Mouse (Mus musculus) left cerebral cortex, postnatal 4 days (tissue): ENCODE results near the gene Wrap53. TPM values are rescaled to one million over a fixed set of nuclear protein-coding genes. Genes with fewer than 3 reads are reported as not detected.

Source experiments
- DNase-seq: peaks from one replicate; pipeline ENCODE4 v3.0.0-alpha.2; 2022
- intact Hi-C: fragments of 180-260 bp; cut with DNase I; formaldehyde crosslinking; loops from one replicate; pipeline ENCODE4 v1.15.1; 2025
- total RNA-seq, 2 experiments: library from RNA; stranded (reverse); gene quantifications; 2 replicates each; pipeline ENCODE4 v1.2.3; 2021

Gene Wrap53
- total RNA-seq, 2 experiments from 2014 or later, result 8.5 to 8.6 TPM

GRCm38 (mm10) chr11:69603516-69603915 is 23.5 kb upstream of the Wrap53 start:
- DNase-seq, result no peak
- intact Hi-C loops, result no loop called here

- DNase-seq, result no peak
- intact Hi-C loops, result no loop called here
Observed at GRCm38 (mm10) chr11:69601768-69602167, 21.7 kb upstream of the Wrap53 start.

- peak; percentile 86 for DNase-seq
- intact Hi-C loops, result no loop called here
Observed at GRCm38 (mm10) chr11:69600098-69600497, 20.0 kb upstream of the Wrap53 start.

- intact Hi-C loops, result no loop called here
- DNase-seq, result no peak
Observed at GRCm38 (mm10) chr11:69599436-69599835, 19.4 kb upstream of the Wrap53 start.

GRCm38 (mm10) chr11:69594853-69595252 is 14.8 kb upstream of the Wrap53 start:
- intact Hi-C loops, result no loop called here
- no peak for DNase-seq

GRCm38 (mm10) chr11:69592799-69593198 is 12.7 kb upstream of the Wrap53 start:
- DNase-seq, result no peak
- intact Hi-C loops, result no loop called here

GRCm38 (mm10) chr11:69591899-69592637 is 12.0 kb upstream of the Wrap53 start:
- intact Hi-C loops, result no loop called here
- peak; percentile 82 for DNase-seq

- intact Hi-C loops, result no loop called here
- no peak for DNase-seq
Observed at GRCm38 (mm10) chr11:69591424-69591823, 11.4 kb upstream of the Wrap53 start.

- DNase-seq, result no peak
- intact Hi-C loops, result no loop called here
Observed at GRCm38 (mm10) chr11:69590622-69591021, 10.6 kb upstream of the Wrap53 start.

GRCm38 (mm10) chr11:69589207-69589834 is 9.3 kb upstream of the Wrap53 start:
- no peak for DNase-seq
- intact Hi-C loops, result no loop called here

GRCm38 (mm10) chr11:69585718-69586325 is 5.8 kb upstream of the Wrap53 start:
- intact Hi-C loops, result no loop called here
- DNase-seq, result no peak

- intact Hi-C loops, result no loop called here
- no peak for DNase-seq
Observed at GRCm38 (mm10) chr11:69584937-69585336, 4.9 kb upstream of the Wrap53 start.

- intact Hi-C loops, result no loop called here
- no peak for DNase-seq
Observed at GRCm38 (mm10) chr11:69584008-69584407, 4.0 kb upstream of the Wrap53 start.

GRCm38 (mm10) chr11:69582230-69582805 is 2.3 kb upstream of the Wrap53 start:
- intact Hi-C loops, result no loop called here
- no peak for DNase-seq

GRCm38 (mm10) chr11:69581814-69582213 is 1.8 kb upstream of the Wrap53 start:
- intact Hi-C loops, result no loop called here
- no peak for DNase-seq

GRCm38 (mm10) chr11:69581147-69581688 is 1.2 kb upstream of the Wrap53 start:
- peak; percentile 97 for DNase-seq
- intact Hi-C loops, result no loop called here

GRCm38 (mm10) chr11:69580572-69581146 is 604 bp upstream of the Wrap53 start:
- intact Hi-C loops, result no loop called here
- no peak for DNase-seq

GRCm38 (mm10) chr11:69579128-69580017 is 682 bp downstream of the Wrap53 start:
- intact Hi-C loops, result no loop called here
- peak; percentile 96 for DNase-seq

GRCm38 (mm10) chr11:69578301-69578700 is 1.8 kb downstream of the Wrap53 start:
- intact Hi-C loops, result no loop called here
- DNase-seq, result no peak

- intact Hi-C loops, result no loop called here
- DNase-seq, result no peak
Observed at GRCm38 (mm10) chr11:69576307-69576706, 3.7 kb downstream of the Wrap53 start.
